Mouse (Mus musculus): Measurements from ENCODE around the gene Supt6. TPM values are rescaled to one million over a fixed set of nuclear protein-coding genes. Genes with fewer than 3 reads are reported as not detected.
A peak's percentile ranks its signal among the peaks of the same experiment; 100 is the strongest.

Gene Supt6
- total and polyA plus RNA-seq, 3 experiments, result 39.6 to 93.2 (median 59.8) TPM

DNA sequence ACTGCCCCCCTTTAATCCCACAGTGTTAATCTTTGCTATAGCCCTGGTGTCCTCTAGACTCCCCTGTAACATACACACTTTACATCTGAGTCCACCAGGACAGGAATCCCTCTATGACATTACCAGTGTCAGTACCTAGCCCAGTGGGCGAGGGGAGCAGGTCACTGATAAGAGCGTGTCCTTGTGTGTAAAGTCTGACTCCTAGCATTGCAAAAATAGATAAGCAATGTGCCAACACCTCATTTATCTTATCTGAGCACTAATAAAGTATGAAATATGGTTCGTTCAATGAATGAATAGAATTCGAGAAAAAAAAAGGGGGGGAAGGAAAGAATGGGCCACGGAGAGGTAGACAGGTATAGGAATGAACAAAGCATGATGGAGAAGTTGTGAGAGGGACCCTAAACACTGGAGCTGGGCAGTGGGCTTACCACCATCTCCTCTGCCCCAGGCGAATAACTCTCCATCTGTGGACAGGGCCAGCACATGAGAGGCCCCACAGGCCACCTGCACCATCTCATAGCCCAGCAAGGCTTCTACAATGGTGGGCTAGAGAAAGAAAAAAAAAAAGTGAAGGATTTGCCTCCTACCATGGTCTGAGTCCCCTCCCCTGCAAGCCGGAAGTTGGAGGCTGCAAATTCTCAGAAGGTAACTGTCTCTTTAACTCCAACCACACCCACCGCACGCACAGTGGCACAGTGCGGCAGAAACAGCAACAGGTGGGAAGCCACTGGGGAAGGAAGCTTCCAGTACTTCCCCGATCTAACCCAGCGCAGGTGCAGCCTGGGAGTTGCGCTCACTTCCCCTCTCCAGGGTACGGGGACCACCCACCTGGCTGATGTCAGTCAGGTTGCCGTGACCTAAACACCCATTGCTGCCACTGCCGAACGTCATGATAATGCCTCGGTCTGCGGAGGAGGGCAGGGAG is 77.0 kb downstream of the Supt6 start (continued):
- no peak for TF ChIP-seq GABPA (IDR thresholded peaks at IDR 0.05; ENCODE audit: low read depth, low read length)
- TF ChIP-seq ETS1 (IDR thresholded peaks at IDR 0.05; ENCODE audit: low read depth, low read length), result peak; percentile 91
- no peak for TF ChIP-seq JUND (IDR thresholded peaks at IDR 0.05; ENCODE audit: low read depth, low read length)
- TF ChIP-seq EP300 (IDR thresholded peaks at IDR 0.05; ENCODE audit: low read depth in 1 of 2, low read length in 2 of 2), result peak; percentile 95
- TF ChIP-seq ZKSCAN1 (IDR thresholded peaks at IDR 0.05; ENCODE audit: low read depth, low read length), result no peak
- TF ChIP-seq USF1 (IDR thresholded peaks at IDR 0.05; ENCODE audit: low read depth, low read length), result no peak
- no peak for TF ChIP-seq CTCF (IDR thresholded peaks at IDR 0.05 in 2 of 3, conservative IDR thresholded peaks at IDR 0.05 in 1 of 3; ENCODE audit: control insufficient read depth in 1 of 3, insufficient read depth in 1 of 3, low read depth in 2 of 3, low read length in 3 of 3, poor library complexity in 1 of 3, severe bottlenecking in 1 of 3)
- peak; percentile 70 for TF ChIP-seq TAL1 (IDR thresholded peaks at IDR 0.05; ENCODE audit: low read length)
- TF ChIP-seq E2F4 (IDR thresholded peaks at IDR 0.05; ENCODE audit: borderline replicate concordance, low read depth, low read length), result no peak
- no peak for TF ChIP-seq TBP (IDR thresholded peaks at IDR 0.05; ENCODE audit: low read depth, low read length)
- TF ChIP-seq KAT2A (conservative IDR thresholded peaks at IDR 0.05; ENCODE audit: low read depth, low read length), result peak; percentile 45; the same call in 1 of the 2 replicates
- peak; percentile 71 for TF ChIP-seq MXI1 (IDR thresholded peaks at IDR 0.05; ENCODE audit: low read depth, low read length)
- TF ChIP-seq RCOR1 (IDR thresholded peaks at IDR 0.05; ENCODE audit: low read depth, low read length), result peak; percentile 79
- TF ChIP-seq RAD21 (IDR thresholded peaks at IDR 0.05; ENCODE audit: low read depth, low read length), result no peak
- TF ChIP-seq HCFC1 (IDR thresholded peaks at IDR 0.05; ENCODE audit: low read depth, low read length), result peak; percentile 76
- peak; percentile 73 for TF ChIP-seq ZNF384 (IDR thresholded peaks at IDR 0.05; ENCODE audit: low read depth, low read length)
- TF ChIP-seq MEF2A (IDR thresholded peaks at IDR 0.05; ENCODE audit: extremely low read depth, insufficient replicate concordance, low read depth, low read length, poor library complexity, severe bottlenecking), result no peak
- peak; percentile 68; the same call in 1 of the 2 replicates for TF ChIP-seq BHLHE40 (IDR thresholded peaks at IDR 0.05; ENCODE audit: borderline replicate concordance, low read depth, low read length)
- TF ChIP-seq USF2 (IDR thresholded peaks at IDR 0.05; ENCODE audit: borderline replicate concordance in 1 of 2, insufficient read depth in 1 of 2, low read depth in 1 of 2, low read length in 2 of 2), result no peak
- peak; percentile 5 for TF ChIP-seq NELFE (IDR thresholded peaks at IDR 0.05; ENCODE audit: low read depth, low read length)

DNA sequence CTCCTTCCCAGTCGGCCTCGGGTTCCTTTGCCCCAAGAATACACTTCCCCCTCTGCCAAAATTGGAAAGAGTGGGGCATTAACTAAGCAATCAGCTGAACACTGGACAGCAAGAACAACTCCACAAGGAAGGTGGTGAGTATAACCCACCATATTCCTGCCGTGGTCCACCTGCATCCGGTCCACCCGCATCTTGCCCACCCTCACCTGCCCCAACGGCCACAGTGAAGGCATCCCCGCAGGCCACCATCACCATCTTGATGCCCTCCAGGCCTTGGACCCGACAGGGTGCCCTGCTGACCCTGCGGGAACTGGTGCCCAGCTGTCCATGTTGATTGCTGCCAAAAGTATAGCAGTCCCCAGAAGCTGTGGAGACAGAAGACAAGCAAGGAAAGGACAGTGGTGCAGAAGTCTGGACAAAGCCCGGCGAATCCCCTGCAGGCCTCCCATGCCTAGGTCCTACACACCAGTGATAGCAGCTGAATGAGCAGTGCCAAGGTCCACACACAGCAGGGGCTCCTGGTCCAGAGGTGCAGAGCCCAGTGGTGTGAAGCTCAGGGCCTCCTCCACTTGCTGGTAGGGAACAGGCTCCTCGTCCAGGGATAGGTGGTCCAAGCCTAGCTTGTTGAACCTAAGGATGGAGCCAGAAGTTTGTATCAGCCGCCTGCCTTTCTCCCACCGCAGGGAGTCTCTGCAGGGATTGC is 78.4 kb downstream of the Supt6 start:
- peaks cover 0 to 23% of the 10 kb centered on the region in 2 experiments; a peak in 2 of 4 replicates for H3K36me3 ChIP-seq (ENCODE audit: control insufficient read depth in 1 of 2, insufficient read depth in 2 of 2, low read length in 2 of 2)
- no peak overlapping the region for H3K9ac ChIP-seq (ENCODE audit: control insufficient read depth, low read depth, low read length, poor library complexity, severe bottlenecking)
- no peaks in the 10 kb centered on the region for H3K27me3 ChIP-seq (ENCODE audit: control insufficient read depth in 1 of 2, insufficient read depth in 2 of 2, low read length in 2 of 2)
- H3K9me3 ChIP-seq (replicated peaks; ENCODE audit: insufficient read depth, low read length), result no peaks in the 10 kb centered on the region
- H3K27ac ChIP-seq (ENCODE audit: control insufficient read depth, low read depth, low read length), result no peak overlapping the region
- H3K79me2 ChIP-seq (ENCODE audit: control insufficient read depth, insufficient read depth, low read length, poor library complexity), result peaks cover 13% of the 10 kb centered on the region
- H3K4me3 ChIP-seq (ENCODE audit: control insufficient read depth in 1 of 2, insufficient read depth in 1 of 2, low read depth in 2 of 2, low read length in 2 of 2), result no peak overlapping the region
- no peak for DNase-seq (ENCODE audit: low read depth, low spot score)
- TF ChIP-seq SMC3 (IDR thresholded peaks at IDR 0.05; ENCODE audit: low read depth, low read length), result no peak
- TF ChIP-seq ZKSCAN1 (IDR thresholded peaks at IDR 0.05; ENCODE audit: low read depth, low read length), result no peak
- no peak for TF ChIP-seq MAFK (IDR thresholded peaks at IDR 0.05; ENCODE audit: borderline replicate concordance, low read depth, low read length)
- no peak for TF ChIP-seq MXI1 (IDR thresholded peaks at IDR 0.05; ENCODE audit: low read depth, low read length)
- no peak for TF ChIP-seq TCF12 (IDR thresholded peaks at IDR 0.05; ENCODE audit: low read depth, low read length)
- no peak for TF ChIP-seq USF1 (IDR thresholded peaks at IDR 0.05; ENCODE audit: low read depth, low read length)
- TF ChIP-seq ZNF384 (IDR thresholded peaks at IDR 0.05; ENCODE audit: low read depth, low read length), result no peak
- no peak for TF ChIP-seq HCFC1 (IDR thresholded peaks at IDR 0.05; ENCODE audit: low read depth, low read length)
- no peak for TF ChIP-seq USF2 (IDR thresholded peaks at IDR 0.05; ENCODE audit: borderline replicate concordance in 1 of 2, insufficient read depth in 1 of 2, low read depth in 1 of 2, low read length in 2 of 2)
- no peak for TF ChIP-seq RCOR1 (IDR thresholded peaks at IDR 0.05; ENCODE audit: low read depth, low read length)
- TF ChIP-seq MAZ (IDR thresholded peaks at IDR 0.05; ENCODE audit: low read depth, low read length), result no peak
- TF ChIP-seq POLR2AphosphoS2 (IDR thresholded peaks at IDR 0.05; ENCODE audit: low read length), result no peak
- H3K4me1 ChIP-seq (ENCODE audit: control insufficient read depth in 1 of 2, insufficient read depth in 2 of 2, low read length in 2 of 2), result peaks cover 20 to 37% of the 10 kb centered on the region in 2 experiments
